Mouse (Mus musculus): ENCODE data around the gene Mrpl36.

Mrpl36 gene

GRCm38 (mm10) chr13:73327827-73328698, at the start of gene Mrpl36, which contains the start of gene Ndufs6:
Mrpl36 (plus strand) TSS chr13:73328513.
Ndufs6 (minus strand) TSS chr13:73328542.
- peak; percentile 95 for DNase-seq

GRCm38 (mm10) chr13:73279196-73279595, 49.1 kb upstream of the Mrpl36 start:
- no peak for DNase-seq

DNA sequence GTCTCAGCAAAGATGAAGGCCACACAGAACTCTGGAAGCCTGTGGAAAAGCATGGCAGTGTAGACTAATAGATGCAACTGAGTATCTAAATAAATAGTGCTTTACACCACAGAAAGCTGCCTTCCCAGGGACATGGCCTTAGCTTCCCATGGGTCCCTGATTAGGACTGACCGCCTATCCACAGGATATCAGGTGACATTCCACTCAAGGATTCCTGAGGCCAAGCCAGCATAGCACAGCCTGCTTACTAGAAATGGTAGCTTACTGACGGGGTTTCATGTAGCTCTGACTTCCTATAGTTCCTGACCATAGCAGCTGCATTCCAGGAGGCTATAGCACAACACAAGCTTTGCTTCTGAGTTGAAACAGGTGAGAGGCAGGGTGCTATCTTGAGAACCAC, 45.9 kb upstream of the Mrpl36 start:
- DNase-seq: no peak

GRCm38 (mm10) chr13:73283534-73283933, 44.8 kb upstream of the Mrpl36 start:
- DNase-seq: no peak

DNA sequence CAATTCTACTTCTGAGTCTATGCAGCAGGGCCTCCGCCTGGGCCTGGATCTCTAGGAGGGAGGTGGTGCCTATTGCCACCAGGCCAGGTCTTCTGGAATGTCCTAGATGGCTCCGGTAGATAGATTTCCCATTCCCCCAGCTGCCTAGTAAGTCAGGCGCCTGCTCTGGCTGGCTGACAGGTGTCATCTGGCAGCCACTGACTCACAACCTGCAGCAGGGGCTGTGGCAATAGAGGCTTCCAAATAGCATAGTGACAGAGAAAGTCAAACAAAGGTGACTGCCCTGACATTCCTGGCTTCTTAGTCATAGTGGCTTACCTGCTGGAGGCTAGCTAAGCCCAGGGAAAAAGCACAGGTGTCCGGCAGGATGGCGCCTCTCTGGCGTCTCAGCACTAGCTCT, 38.1 kb upstream of the Mrpl36 start:
- DNase-seq: no peak

GRCm38 (mm10) chr13:73291102-73291501, 37.2 kb upstream of the Mrpl36 start:
- no peak for DNase-seq

DNA sequence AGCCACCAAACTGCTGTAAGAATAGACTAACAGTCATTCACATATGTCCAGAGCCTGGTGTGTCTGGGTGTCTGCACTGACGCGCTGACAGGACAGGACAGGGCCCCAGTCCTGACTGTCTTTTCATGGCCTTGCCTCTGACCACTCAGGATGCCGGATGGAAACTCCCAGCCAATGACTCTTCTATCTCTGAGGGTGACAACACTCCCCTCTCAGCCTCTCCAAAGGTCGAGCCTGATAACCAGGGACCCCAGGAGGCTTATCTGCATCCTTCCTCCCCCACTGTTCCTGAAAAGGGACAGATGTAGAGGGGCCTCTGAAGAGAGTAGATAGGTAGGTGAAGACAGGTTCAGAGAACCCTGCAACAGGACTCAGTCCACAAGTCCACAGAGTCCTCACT, 29.6 kb upstream of the Mrpl36 start:
- no peak for DNase-seq

DNA sequence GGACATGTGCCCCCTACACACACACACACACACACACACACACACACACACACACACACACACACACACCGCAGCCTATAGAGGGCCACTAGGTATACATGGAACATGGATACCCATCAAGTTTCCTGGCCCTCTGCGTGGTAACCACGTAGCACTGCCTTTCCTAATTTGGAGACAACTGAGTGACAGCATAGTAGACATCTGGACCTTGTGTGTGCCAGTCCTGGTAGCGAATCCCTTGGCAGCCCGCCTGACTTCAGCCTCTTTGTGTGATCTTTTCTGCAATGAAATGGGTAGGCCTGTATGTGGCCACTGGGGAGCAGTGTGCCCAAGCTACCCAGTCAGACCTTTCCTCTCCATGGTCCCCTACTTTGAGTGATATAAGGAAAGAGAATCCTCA, 29.0 kb upstream of the Mrpl36 start:
- DNase-seq: no peak

DNA sequence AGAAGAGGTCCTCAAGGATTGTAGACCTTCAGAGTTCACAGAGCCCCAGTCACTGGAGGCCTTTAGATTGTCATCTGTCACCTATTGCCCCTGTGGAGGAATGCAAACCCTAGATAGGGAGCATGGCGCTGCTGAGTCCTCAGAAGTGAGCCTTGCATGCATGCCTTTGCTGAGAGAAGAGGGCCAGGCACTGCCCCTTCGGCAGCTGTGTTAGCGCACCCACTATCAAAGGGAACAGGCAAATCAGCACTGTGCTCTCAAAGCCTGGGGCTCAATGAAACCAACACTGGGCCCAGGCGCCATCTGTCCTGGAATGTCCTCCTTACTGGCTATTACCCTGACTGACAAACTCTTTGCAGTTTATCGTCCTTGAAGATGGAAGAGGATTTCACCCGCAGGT, 23.6 kb upstream of the Mrpl36 start:
- peak; percentile 9 for DNase-seq

DNA sequence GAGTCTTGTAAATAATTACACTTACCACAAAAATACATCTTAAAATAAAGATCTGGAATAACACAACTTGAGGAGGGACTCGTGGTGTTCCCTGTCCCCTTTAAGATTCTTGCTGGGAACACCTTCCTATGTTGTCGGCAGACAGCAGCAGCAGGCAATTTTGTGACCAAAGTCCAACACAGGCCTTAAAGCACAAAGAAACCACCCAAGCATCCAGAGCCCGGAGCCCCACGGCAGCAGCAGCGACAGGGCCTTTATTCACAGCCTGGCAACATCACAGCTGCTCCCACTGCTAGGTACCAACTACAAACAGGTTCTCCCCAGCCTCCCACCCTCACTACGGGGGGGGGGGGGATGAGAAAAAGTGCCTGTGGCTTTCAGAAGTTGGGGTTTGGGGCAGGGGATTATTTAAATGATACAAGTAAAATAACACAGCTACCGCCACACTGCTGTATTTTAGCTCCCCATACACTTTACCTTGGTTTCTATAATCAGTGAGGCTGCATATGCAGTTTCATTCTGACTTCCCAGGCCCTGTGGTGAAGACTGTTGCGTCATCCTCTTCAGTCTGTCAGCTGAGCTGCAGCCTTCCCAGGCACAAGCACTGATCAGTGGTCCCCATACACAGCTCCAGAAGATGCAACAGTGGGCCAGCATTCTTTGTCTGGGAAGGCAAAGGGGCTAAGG, 22.8 kb upstream of the Mrpl36 start:
- peak; percentile 28 for DNase-seq

- DNase-seq: no peak
Observed at GRCm38 (mm10) chr13:73306085-73306410, 22.3 kb upstream of the Mrpl36 start.

- peak; percentile 54 for DNase-seq
Observed at GRCm38 (mm10) chr13:73306430-73306829, 21.9 kb upstream of the Mrpl36 start.

DNA sequence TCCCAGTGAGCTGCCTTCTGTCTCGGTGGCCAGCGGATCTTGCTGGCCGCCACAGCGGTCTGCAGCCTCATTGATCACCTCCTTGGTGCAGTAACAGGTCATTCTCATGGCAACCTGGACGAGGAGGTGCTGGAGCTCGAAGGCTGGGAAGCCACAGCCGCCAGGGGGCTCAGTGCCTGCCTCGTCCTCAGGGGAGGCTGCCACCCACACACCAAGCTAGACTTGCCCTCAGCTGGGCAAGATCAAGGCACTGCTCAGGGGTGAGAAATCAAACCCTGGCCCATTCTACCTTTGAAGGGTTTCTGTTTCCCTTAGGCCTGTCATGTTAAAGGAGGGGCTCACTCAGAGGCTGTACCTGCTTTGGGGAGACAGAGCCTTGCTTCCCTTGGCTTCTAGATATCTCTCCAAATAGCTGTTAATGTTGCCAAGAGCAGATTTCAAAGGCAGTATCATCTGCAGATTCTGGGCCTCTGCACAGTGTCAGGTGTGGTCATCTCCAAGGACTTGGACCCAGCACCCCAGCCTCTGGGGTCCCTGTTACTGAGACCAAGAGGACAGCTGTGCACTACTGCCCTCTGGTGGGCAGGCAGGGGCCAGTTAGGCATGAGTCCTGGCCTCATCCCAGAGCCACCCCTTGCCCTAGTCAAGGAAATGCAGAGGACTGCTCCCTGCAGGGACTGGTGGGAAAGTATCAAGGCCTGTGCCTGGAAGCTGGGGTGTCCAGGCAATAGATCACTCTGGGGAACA, 18.0 kb upstream of the Mrpl36 start:
- DNase-seq: peak; percentile 70

GRCm38 (mm10) chr13:73320048-73320447, 8.3 kb upstream of the Mrpl36 start:
- DNase-seq: no peak

DNA sequence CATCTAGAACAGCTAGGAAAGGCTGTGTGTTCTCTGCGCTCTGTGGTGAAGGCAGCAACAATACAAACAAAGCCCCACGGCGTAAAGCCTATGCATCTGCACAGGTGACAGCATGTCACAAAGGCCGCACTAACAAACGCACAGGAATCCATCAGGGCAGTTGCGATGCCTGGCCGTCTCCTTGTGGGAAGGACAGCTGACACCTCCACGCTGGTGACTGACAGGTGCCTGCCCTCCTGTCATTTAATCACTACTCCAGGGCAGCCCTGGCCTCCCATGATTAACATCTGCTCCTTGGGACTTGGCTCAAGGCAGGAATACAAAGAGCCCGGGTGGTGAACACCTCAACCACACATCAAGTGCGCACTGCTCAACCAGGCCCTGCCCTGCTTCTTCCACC, 5.7 kb upstream of the Mrpl36 start:
- DNase-seq: no peak

DNA sequence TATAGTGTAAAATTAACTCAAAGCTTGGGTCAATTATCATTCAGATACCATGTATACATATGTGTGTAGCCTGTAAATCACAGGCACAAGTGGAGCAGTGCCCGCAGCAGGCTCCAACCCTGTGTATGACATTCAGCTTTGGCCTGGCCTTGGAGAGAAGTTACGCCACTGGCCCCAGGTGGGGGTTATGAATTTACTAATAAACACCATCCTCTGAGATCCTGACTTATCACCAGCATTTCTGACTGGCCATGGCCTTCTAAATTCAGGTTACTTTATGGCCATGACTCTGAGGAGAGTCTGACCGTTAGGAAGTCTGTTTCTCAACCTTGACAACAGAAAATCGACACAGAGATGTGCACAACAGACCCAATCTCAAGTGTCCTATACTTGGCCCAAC, 4.9 kb upstream of the Mrpl36 start:
- no peak for DNase-seq

- DNase-seq: peak; percentile 92
Observed at GRCm38 (mm10) chr13:73330844-73331501, 2.7 kb downstream of the Mrpl36 start.

DNA sequence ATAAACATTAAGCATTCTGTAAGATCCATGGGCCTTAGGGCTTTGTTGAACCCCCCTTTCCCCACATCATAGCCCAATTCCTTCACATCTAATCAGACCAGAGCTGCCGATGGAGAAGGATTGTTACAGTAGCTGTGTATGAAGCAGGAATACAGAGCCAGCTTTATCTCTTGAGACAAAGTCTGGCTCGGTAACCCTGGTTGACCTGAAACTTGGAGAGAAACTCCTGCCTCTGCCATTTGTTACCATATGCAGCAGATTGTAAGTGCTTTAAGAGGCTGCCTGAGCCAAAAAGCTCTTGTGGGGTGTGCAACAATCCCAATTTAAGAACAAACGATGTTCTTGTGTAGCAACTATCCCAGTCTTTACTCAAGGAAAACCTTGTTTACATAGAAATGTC, 3.4 kb downstream of the Mrpl36 start:
- DNase-seq: peak; percentile 45

- DNase-seq: peak; percentile 7
Observed at GRCm38 (mm10) chr13:73336753-73337152, 8.4 kb downstream of the Mrpl36 start.

GRCm38 (mm10) chr13:73345102-73345890, 17.0 kb downstream of the Mrpl36 start:
- peak; percentile 15 for DNase-seq

- no peak for DNase-seq
Observed at GRCm38 (mm10) chr13:73346131-73346530, 17.8 kb downstream of the Mrpl36 start.

- DNase-seq: no peak
Observed at GRCm38 (mm10) chr13:73346743-73347142, 18.4 kb downstream of the Mrpl36 start.
